Mouse (Mus musculus): ENCODE measurements around the gene Ankrd11. TPM values are rescaled to one million over a fixed set of nuclear protein-coding genes. Genes with fewer than 3 reads are reported as not detected.

Ankrd11 gene
- total RNA-seq, 2 experiments from 2014 or later: 69.2 to 76.4 TPM

GRCm38 (mm10) chr8:122854388-122854787 lies 187.7 kb downstream of the Ankrd11 start:
- ATAC-seq (replicated peaks; ENCODE audit: poor library complexity): no peak

GRCm38 (mm10) chr8:122853340-122853771 lies 188.7 kb downstream of the Ankrd11 start:
- ATAC-seq (replicated peaks; ENCODE audit: poor library complexity): no peak

DNA sequence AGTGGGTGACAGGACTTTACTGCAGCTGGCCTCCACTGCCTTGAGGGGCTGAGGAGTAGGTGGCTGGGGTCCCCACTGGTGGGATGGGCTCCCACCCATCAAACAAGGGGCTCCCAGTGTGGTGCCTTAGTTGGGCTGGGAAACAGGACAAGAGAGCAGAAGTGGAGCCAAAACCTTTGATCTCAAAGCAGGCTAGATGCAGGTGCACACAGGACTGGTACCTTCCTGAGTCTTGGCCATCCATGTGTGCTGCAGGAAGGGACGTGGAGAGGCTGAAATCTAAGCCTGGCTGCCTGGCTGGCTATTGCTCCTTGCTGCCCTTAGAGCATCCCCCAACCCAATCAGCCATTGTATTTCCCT lies 189.6 kb downstream of the Ankrd11 start:
- no peak for ATAC-seq (replicated peaks; ENCODE audit: poor library complexity)

GRCm38 (mm10) chr8:122851692-122852545 lies 190.2 kb downstream of the Ankrd11 start:
- ATAC-seq (replicated peaks; ENCODE audit: poor library complexity): no peak

- ATAC-seq (replicated peaks; ENCODE audit: poor library complexity): no peak
Measured at GRCm38 (mm10) chr8:122850641-122851240, 191.3 kb downstream of the Ankrd11 start.

DNA sequence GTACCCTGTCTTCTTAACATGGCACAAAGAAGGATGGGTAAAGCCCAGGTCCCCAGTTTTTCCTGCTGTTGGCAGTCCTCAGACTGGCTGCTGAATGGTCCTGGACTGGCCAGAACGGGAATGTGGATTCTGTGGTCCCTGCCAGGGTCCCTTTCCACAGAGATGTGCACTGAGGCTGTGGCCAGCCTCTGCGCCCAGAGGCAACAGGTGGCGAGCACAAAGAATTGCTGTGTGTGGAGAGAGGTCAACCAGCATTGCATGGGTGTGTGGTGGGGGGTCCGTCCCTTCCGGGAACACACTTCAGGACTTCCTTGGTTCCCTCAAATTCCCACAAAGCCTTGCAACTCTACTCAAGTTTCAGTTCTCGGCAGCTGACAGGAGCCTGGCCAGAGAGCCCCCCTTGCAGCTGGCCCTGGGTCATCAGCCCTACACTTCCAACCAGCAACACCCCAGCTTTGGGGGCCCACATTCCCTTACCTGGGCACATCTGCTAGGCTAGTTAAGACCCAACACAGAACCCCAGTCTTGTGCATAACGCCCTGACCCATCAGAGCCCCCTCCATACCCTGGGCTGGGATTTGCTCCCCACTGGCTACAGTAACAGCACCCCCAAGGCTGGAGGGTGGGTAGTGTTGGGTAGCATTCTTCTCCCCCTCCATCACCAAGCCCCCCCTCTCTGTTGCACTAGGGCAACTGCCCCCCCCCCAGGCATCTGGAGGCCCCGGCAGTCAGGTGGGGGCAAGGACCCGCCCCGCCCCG lies 192.7 kb downstream of the Ankrd11 start:
- ATAC-seq (replicated peaks; ENCODE audit: poor library complexity): no peak

- peak; percentile 90 for ATAC-seq (replicated peaks; ENCODE audit: poor library complexity)
Measured at GRCm38 (mm10) chr8:122847829-122848561, 194.1 kb downstream of the Ankrd11 start, which contains the start of gene Cdh15. TSS of gene Cdh15 (plus strand) at chr8:122847966.

DNA sequence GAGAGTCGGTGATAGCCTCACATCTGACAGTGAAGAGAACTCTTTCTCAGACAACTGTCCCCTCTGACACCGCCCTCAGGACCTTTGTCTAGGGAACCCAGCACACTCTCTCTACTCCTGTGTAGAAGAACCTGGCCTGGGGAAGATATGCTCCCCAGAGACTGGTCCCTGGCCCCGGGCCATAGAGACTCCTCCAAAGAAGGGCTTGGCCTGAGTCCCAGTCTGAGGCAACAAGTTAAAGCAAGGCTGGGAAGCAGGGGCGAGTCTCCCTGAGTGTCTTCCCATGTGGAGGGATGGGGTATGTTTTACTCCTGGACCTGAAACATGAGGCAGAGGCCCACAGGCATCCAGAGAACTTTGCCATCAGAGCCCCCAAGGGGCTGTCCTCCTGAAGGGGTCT lies 196.4 kb downstream of the Ankrd11 start:
- ATAC-seq (replicated peaks; ENCODE audit: poor library complexity): peak; percentile 71

DNA sequence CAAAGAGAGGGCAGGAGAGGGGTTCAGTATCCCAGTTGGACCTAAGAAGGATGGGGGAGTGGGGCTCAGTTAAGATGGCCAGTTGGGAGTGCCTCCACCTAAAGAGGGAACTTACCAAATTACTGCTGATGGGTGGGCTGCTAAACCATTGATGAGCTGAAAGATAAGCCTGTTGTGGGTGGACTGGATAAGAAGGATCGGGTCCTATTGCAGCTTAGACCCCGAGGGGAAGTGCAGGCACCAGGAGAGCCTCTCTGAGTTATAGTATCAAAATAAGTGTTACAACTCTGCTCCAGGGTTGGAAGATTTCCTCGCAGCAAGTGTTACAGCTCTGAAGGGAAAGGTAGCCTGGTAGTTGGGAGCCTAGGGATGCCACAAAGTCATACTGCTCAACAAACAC lies 197.9 kb downstream of the Ankrd11 start:
- no peak for ATAC-seq (replicated peaks; ENCODE audit: poor library complexity)

GRCm38 (mm10) chr8:122836696-122837095 lies 205.4 kb downstream of the Ankrd11 start:
- ATAC-seq (replicated peaks; ENCODE audit: poor library complexity): no peak

DNA sequence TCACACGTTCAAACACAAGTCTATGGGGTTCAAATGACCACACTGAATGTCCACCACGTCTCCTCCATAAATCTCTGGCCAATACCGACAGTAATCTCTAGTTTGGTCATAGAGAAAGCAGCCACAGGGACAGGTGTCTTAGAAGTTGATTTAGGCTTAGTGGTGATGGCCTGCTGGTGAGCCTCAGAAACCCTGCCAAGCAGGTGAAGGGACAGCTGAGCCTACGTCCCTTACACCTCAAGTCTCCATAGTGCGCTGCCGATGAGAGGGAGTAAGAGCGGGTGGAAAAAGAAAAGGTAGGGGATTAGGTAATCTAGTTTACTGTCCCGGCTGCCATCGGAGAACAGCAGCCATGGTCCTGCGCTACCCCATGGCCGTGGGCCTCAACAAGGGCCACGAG lies 205.9 kb downstream of the Ankrd11 start:
- ATAC-seq (replicated peaks; ENCODE audit: poor library complexity): no peak

- ATAC-seq (replicated peaks; ENCODE audit: poor library complexity): peak; percentile 92
Measured at GRCm38 (mm10) chr8:122834971-122835370, 207.1 kb downstream of the Ankrd11 start.

DNA sequence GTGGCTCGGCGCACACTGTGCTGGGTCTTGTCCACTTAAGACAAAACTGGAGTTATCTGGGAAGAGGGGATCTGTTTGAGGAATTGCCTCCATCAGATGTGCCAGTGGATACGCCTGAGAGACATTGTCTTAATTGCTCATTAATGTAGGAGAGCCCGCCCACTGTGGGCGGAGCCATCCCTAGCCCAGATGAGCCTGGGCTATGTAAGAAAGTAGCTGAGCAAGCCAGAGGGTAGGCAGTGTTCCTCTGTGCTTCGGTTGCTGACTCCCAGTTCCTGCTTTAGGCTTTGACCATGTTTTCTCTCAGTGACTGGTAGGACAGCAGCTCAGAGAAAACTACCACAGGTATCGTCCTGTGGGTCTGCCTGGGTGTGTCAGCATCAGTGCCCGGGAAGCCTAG lies 207.7 kb downstream of the Ankrd11 start:
- ATAC-seq (replicated peaks; ENCODE audit: poor library complexity): no peak

Other genes starting within 250 kb of the Ankrd11 start
- not detected in 2 replicates for gene Cdh15, start 194.3 kb downstream of the Ankrd11 start, total RNA-seq (2015)
- gene Cdh15, start 194.3 kb downstream of the Ankrd11 start, total RNA-seq (2017): not detected in 2 replicates
- 33.1 and 49.6 TPM in 2 replicates for gene Spg7, start 20.7 kb upstream of the Ankrd11 start, total RNA-seq (2015)
- 61.1 and 74.1 TPM in 2 replicates for gene Spg7, start 20.7 kb upstream of the Ankrd11 start, total RNA-seq (2017)
- 1,201 and 1,251 TPM in 2 replicates for gene Rpl13, start 60.1 kb upstream of the Ankrd11 start, total RNA-seq (2015)
- 3,072 and 3,507 TPM in 2 replicates for gene Rpl13, start 60.1 kb upstream of the Ankrd11 start, total RNA-seq (2017)
- not detected in 2 replicates for gene Cpne7, start 75.1 kb upstream of the Ankrd11 start, total RNA-seq (2015)
- gene Cpne7, start 75.1 kb upstream of the Ankrd11 start, total RNA-seq (2017): not detected in 2 replicates
- not detected in 2 replicates for gene Sult5a1, start 116.0 kb upstream of the Ankrd11 start, total RNA-seq (2015)
- gene Sult5a1, start 116.0 kb upstream of the Ankrd11 start, total RNA-seq (2017): not detected in 2 replicates
- not detected in 2 replicates for gene Dpep1, start 144.0 kb upstream of the Ankrd11 start, total RNA-seq (2015)
- not detected in 2 replicates for gene Dpep1, start 144.0 kb upstream of the Ankrd11 start, total RNA-seq (2017)
- 11.6 and 18.4 TPM in 2 replicates for gene Chmp1a, start 170.5 kb upstream of the Ankrd11 start, total RNA-seq (2015)
- 24.5 and 26.7 TPM in 2 replicates for gene Chmp1a, start 170.5 kb upstream of the Ankrd11 start, total RNA-seq (2017)
- gene Spata33, start 170.6 kb upstream of the Ankrd11 start, total RNA-seq (2015): 0.37 and 0.51 TPM in 2 replicates
- gene Spata33, start 170.6 kb upstream of the Ankrd11 start, total RNA-seq (2017): 1.9 and 5.0 TPM in 2 replicates
- 16.1 and 17.1 TPM in 2 replicates for gene Cdk10, start 182.6 kb upstream of the Ankrd11 start, total RNA-seq (2015)
- gene Cdk10, start 182.6 kb upstream of the Ankrd11 start, total RNA-seq (2017): 34.9 and 38.6 TPM in 2 replicates
- 1.7 and 2.1 TPM in 2 replicates for gene Spata2l, start 194.0 kb upstream of the Ankrd11 start, total RNA-seq (2015)
- 1.2 and 1.7 TPM in 2 replicates for gene Spata2l, start 194.0 kb upstream of the Ankrd11 start, total RNA-seq (2017)
- 6.8 and 8.8 TPM in 2 replicates for gene Zfp276, start 211.9 kb upstream of the Ankrd11 start, total RNA-seq (2015)
- 5.8 and 13.2 TPM in 2 replicates for gene Zfp276, start 211.9 kb upstream of the Ankrd11 start, total RNA-seq (2017)
- gene Vps9d1, start 212.1 kb upstream of the Ankrd11 start, total RNA-seq (2015): 7.6 and 10.2 TPM in 2 replicates
- gene Vps9d1, start 212.1 kb upstream of the Ankrd11 start, total RNA-seq (2017): 10.3 and 16.2 TPM in 2 replicates

All from megakaryocyte progenitor cell, adult 5-6 weeks (primary cell).